Mouse (Mus musculus): ENCODE results near the gene Abhd10. TPM values are rescaled to one million over a fixed set of nuclear protein-coding genes. Genes with fewer than 3 reads are reported as not detected.

The Abhd10 gene
- total RNA-seq (2021), result 10 to 100 TPM; 14.2 to 27.5 TPM
- long read RNA-seq, experiment 1, partial matches to known transcripts, result 0 of 10 reads
- long read RNA-seq, experiment 1, other reads (novel, unspliced or antisense), result 8 of 10 reads
- long read RNA-seq, experiment 2, transcript Abhd10-201 (5 exons, 2,848 nt), result major isoform, 9 of 33 reads
- long read RNA-seq, experiment 2, partial matches to known transcripts, result 15 of 33 reads
- long read RNA-seq, experiment 2, other reads (novel, unspliced or antisense), result 8 of 33 reads

GRCm38 (mm10) chr16:45742615-45743476, at the start of gene Abhd10:
Gene Abhd10, minus strand, starts transcription at chr16:45742955.
- DNase-seq (ENCODE audit: low spot score in 2 of 2), result peak; percentile 97

DNA sequence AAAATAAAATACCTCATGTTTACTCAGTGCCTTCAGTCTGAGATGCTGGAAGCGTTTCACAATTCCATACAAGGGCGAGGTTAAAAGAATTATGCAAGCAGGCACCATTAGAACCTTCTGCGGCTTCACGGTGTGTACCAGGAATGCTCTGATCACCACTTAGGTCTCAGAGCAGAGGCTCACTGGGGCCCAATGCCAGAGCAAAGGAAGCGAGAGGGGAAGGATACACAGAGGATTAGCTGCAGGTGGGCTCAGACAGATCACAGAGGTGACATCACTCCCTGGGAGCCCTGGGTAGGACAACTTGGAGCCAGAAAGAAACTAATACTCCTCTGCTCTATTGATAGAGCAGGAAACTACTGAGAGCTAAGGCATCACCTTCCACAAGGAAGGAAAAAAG, 48.5 kb upstream of the Abhd10 start:
- DNase-seq (ENCODE audit: low spot score in 2 of 2), result no peak

GRCm38 (mm10) chr16:45789311-45789710, 46.6 kb upstream of the Abhd10 start:
- DNase-seq (ENCODE audit: low spot score in 2 of 2), result no peak

DNA sequence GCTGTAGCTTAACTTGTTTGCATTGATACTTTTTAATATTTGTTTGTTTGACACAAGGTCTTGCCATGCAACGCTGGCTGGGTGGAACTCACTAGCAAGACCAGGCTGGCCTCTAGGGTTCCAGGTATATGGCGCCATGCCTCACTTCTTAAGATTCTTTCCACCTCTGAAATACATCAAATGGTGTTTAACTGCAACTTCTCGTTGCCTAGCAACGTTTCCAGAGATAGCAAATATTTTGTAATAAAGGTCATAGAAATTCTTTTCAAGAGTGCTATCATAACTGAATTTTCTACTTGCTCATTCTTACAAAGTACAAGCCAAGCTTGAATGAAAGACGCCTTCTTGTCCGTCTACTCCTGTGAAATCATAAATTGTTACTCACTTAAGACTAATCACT, 44.9 kb upstream of the Abhd10 start:
- no peak for DNase-seq (ENCODE audit: low spot score in 2 of 2)

DNA sequence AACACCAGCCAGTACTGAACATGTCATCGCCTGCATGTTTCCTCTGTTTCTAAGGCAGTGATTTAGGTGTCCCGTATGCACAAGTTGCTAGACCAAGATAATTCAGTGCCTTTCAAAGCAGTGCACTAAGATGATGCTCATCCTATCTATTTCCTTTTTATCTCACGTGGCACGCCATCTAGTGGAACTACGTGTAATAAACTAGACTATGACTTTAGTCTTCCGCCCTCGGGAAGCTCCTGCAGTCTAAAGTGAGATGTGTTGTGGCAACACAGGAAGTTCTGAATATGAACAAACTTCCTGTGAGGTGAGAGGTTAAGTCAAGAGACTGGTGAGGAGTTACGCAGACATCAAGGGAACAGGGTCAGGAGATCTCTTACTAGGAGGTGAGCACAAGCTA, 43.9 kb upstream of the Abhd10 start:
- no peak for DNase-seq (ENCODE audit: low spot score in 2 of 2)

DNA sequence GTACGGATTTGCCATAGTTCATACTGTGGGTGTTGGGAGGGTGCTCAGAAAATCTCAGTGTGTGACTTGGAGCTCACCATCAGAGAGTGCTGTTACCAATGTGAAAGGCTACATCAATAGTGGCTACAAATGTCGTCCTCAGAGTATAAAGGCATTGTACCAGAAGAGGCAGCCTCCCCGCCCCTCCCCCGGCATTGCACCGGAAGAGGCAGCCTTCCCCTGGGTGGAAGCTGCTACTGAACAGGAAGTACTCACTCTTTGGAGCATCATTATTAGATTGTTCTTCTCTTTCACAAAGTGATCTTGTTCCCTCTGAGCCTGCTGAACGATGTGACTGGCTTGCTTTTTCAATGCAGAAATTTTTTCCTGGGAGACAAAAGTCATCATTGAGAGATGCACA, 37.2 kb upstream of the Abhd10 start:
- DNase-seq (ENCODE audit: low spot score in 2 of 2), result no peak

DNA sequence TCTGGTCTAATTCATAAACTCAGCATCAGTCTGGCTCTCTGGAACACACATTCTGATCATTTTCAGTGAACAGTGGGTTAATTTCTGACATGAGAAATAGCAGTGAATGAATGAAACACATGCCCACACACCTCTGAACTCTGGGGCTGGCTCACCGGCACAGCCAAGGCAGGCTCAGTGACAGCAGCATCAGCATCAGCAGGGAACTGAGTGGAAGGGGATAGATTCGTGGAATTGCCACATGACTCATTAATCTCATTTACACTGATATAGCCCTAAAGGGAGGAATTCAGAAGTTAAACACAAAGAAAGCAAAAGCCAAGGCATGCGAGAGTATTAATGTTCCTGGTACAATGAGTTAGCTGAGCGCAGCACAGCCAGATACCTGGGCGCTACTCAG, 32.1 kb upstream of the Abhd10 start:
- no peak for DNase-seq (ENCODE audit: low spot score in 2 of 2)

DNA sequence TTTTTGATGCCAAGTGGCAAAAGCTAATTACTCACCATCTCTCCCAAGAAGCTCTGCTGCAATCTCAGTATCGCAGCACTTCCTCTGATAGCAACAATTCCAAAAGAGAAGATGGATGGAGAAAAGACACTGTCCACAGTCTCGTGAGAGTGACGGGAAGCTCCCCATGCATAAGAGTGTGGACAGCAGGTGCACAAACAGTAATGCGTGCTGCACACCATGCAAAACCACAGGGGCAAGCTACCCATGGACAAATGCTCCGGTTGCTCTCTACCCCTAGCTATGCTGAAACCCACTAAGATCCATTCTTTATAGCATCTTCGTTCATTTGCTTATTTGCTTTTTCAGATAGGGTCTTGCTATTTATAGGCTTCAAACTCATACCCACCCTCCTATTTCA, 28.2 kb upstream of the Abhd10 start:
- no peak for DNase-seq (ENCODE audit: low spot score in 2 of 2)

DNA sequence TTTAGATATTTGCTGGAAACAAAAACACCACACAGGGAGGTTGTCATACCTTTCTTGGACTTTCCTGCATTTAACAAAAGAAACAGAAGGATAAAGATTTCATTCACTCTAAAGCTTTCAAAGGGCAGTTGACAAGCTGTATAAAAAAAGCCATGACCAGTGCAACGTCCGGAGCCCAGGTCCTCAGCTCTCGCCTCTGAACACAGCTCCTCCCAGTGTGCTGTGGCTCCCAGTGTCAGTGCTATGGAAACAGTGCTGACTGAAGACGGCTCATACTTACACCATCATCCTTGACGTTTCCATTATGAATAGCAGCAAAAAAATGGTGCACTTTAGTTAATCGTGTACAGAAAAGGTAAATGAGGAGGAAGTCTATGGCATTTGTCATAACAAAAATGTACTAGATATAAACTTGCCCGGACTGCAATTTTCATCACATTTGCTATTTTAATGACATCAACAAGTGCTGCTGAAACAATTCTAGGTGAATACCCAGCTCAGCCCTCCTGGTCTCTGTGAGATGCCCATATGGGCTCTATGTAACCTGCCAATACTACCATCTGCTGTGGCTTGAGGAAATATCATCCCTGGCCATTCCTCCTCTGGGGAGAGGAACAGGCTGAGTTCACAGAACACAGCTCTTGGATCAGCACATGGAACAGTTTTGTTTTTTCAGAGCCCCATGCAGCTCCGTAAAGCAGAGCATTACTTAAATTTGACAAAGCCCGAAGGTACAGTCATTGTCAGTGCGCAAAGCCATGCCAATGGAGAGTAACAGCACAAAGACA, 25.3 kb upstream of the Abhd10 start:
- no peak for DNase-seq (ENCODE audit: low spot score in 2 of 2)

DNA sequence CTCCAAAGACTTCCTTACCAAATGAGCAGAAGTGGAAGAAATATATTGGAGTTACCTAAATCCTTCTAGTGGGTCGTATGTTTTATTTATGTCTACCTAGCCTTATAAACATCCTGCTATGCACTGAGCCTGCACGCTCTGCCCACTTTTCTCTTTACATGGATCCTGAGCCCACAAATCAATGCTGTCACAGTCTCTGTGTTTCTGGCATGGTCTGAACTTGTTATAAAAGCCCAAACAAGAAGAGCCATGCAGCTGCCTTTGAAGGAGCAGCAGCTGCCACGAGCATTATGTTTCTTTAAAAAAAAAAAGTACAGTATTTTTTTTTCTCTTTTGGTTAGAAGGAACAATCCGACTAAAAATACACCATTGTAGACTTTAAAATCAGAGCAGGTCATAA, 24.7 kb upstream of the Abhd10 start:
- no peak for DNase-seq (ENCODE audit: low spot score in 2 of 2)

DNA sequence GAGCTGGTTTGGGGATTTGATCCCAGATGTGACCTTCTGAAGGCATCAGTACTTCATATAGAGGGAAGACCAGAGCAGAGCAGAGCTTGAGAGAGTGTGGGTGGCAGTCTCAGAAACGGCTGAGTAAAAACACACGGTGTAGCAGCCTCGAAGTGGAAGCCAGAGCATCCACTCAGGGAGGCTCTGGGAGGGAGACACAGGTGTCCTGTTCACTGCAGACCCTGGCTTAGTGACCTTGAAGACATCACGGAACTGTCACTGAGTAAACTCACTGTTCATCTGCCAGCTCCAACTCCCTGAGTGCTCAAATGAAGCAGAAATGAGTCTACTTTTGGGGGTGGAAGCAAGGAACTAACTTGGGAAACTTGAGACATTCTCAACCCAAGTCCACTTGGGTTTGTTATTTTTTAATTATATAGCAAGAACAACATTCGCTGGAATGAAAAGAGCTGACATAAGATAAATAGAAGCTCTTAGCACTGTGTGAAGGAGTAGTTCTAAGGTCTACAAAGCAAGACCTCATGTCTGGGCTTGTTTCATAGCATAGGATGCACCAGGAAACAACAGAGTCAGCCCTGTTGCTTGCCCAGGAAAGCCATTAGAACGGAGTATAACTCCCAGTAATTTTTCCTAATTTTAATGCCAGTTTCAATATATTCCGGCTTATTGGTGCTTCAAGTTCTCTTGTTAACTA, 23.2 kb upstream of the Abhd10 start:
- no peak for DNase-seq (ENCODE audit: low spot score in 2 of 2)

- no peak for DNase-seq (ENCODE audit: low spot score in 2 of 2)
Measured at GRCm38 (mm10) chr16:45765102-45765501, 22.3 kb upstream of the Abhd10 start.

DNA sequence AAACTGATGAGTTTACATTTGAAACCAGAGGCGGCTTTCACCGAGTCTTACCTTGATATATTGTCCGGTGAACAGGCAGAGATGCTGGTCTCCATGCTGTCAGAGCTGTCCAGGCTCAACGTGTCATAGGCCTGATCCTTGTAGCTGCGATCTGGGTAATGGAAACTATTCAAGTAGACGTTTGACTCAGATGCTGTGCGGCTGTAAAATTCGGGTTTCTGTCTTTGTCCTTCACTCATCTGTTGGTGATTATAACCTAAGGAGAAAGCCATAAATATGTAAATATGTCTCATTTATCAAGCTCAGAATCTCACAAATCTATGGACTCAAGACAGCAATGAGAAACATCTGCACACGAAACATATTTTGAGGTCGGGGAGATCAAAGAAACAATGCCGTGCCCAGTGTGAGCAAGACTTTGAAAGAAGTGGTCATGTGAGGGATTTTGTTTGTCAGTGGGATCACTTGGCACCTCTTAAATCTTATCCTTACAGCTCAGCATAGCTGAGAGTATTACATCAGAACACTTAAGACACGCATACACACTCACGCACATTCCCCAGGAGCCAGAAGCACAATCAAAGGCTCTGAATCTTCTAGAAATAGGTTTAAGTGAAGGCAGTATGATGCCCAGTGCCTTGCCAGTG, 20.2 kb upstream of the Abhd10 start:
- no peak for DNase-seq (ENCODE audit: low spot score in 2 of 2)

DNA sequence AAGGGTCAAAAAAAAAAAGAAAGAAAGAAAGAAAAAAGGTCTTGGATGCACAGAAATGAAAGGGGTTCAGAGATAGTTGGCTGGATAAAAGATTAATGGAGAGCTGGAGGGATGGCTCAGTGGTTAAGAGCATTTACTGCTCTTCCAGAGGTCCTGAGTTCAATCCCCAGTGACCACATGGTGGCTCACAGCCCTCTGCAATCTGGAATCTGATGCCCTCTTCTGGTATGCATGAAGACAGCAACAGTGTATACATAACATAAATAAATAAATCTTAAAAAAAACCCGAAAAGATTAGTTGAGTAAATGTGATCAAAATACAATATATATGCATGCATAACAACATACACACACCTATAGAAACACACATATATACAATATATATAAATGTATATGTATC, 18.7 kb upstream of the Abhd10 start:
- no peak for DNase-seq (ENCODE audit: low spot score in 2 of 2)

DNA sequence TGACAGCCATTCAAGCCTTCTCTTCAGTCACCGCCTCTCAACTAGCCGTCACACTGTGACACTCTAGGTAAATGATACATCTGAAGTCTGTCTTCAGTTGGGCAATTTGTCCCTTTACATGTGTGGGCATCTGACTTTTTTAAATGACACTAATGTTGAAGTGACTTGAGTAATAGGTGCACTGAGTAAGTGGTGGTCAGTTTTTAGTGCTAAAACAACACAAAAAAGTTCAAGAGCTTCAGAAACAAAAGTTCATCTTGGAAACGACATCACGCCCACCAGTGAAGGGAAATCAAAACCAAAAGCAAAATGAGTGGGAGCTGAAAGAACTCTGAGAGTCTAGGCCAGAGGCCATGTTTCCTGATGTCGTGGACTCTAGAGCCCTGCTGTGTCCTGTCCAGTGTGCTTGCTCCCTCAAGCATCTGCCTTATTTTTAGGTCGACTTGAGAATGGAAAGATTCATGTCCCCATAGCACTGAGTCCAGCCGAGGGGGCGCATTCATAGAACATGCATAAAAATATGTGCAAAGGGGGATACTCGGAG, 16.0 kb upstream of the Abhd10 start:
- no peak for DNase-seq (ENCODE audit: low spot score in 2 of 2)

GRCm38 (mm10) chr16:45757421-45758078, 14.8 kb upstream of the Abhd10 start:
- DNase-seq (ENCODE audit: low spot score in 2 of 2), result no peak

- DNase-seq (ENCODE audit: low spot score in 2 of 2), result no peak
Measured at GRCm38 (mm10) chr16:45756855-45757254, 14.1 kb upstream of the Abhd10 start.

- no peak for DNase-seq (ENCODE audit: low spot score in 2 of 2)
Measured at GRCm38 (mm10) chr16:45743591-45744144, 913 bp upstream of the Abhd10 start.

DNA sequence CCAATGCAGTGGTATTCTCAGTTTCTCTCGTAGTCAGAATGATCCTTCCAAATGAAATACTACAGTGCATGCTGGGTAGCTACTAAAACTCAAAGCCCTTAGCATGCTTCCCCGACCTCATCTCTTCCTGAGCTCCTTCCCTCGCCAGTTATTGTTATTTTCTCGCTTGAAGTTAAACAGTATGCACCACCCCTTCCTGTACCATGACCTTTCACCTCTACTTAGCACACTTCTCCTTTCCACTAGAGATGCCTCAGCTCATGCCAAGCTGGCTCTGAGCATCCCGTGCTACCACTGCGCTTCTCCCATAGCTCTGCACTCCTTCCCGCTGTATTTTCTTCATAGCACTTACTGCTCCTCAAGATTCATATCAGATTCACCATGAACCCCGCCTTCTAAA, 4.9 kb downstream of the Abhd10 start:
- no peak for DNase-seq (ENCODE audit: low spot score in 2 of 2)

DNA sequence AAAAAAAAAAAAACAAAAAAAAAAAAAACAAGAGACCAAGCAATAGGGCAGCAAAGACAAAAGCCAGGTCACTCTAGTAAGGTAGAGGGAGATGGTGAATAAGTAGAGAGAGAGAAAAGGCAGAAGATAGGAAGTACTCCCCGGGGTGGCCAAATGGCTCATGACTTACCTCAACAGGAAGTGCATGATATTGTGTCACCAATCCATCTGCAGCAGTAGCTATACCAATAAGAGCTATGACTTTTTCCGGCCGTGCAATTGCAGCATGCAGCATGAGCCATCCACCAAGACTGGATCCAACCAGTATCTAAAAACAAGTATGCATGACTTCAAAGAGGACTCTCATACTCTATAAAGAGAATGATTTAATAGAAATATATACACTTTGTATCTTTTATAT, 6.0 kb downstream of the Abhd10 start:
- no peak for DNase-seq (ENCODE audit: low spot score in 2 of 2)

All from adrenal gland, adult 18-20 months (tissue).